Mouse (Mus musculus) testis, postnatal 10 days (tissue): ENCODE data around the gene Arrdc2.

Experiments used
- DNase-seq: peaks from one replicate; pipeline ENCODE4 v3.0.0; 2021; ENCODE audit warnings: low spot score

The Arrdc2 gene

GRCm38 (mm10) chr8:70807304-70807703 lies 32.2 kb downstream of the Arrdc2 start:
- DNase-seq, result no peak

- no peak for DNase-seq
Observed at GRCm38 (mm10) chr8:70806541-70806940, 33.0 kb downstream of the Arrdc2 start.

GRCm38 (mm10) chr8:70804481-70805206 lies 34.9 kb downstream of the Arrdc2 start, which contains the start of gene Mast3:
Gene Mast3, minus strand, starts transcription at chr8:70805054.
- peak; percentile 93 for DNase-seq

- peak; percentile 72 for DNase-seq
Observed at GRCm38 (mm10) chr8:70803761-70804480, 35.6 kb downstream of the Arrdc2 start.

- no peak for DNase-seq
Observed at GRCm38 (mm10) chr8:70802786-70803510, 36.6 kb downstream of the Arrdc2 start.

GRCm38 (mm10) chr8:70801830-70802229 lies 37.7 kb downstream of the Arrdc2 start:
- DNase-seq, result no peak

- DNase-seq, result no peak
Observed at GRCm38 (mm10) chr8:70801156-70801555, 38.4 kb downstream of the Arrdc2 start.

GRCm38 (mm10) chr8:70800648-70801047 lies 38.9 kb downstream of the Arrdc2 start:
- no peak for DNase-seq

GRCm38 (mm10) chr8:70798281-70798680 lies 41.2 kb downstream of the Arrdc2 start:
- no peak for DNase-seq

- peak; percentile 94 for DNase-seq
Observed at GRCm38 (mm10) chr8:70797081-70798070, 42.1 kb downstream of the Arrdc2 start.

GRCm38 (mm10) chr8:70796403-70797080 lies 43.0 kb downstream of the Arrdc2 start:
- DNase-seq, result no peak

- DNase-seq, result no peak
Observed at GRCm38 (mm10) chr8:70795370-70795769, 44.1 kb downstream of the Arrdc2 start.

GRCm38 (mm10) chr8:70794215-70794614 lies 45.3 kb downstream of the Arrdc2 start:
- no peak for DNase-seq

- DNase-seq, result peak; percentile 85
Observed at GRCm38 (mm10) chr8:70792700-70793099, 46.8 kb downstream of the Arrdc2 start.

- DNase-seq, result peak; percentile 99
Observed at GRCm38 (mm10) chr8:70791975-70792691, 47.4 kb downstream of the Arrdc2 start.

- no peak for DNase-seq
Observed at GRCm38 (mm10) chr8:70791294-70791701, 48.2 kb downstream of the Arrdc2 start.

GRCm38 (mm10) chr8:70790846-70791245 lies 48.7 kb downstream of the Arrdc2 start:
- DNase-seq, result no peak

GRCm38 (mm10) chr8:70789046-70789445 lies 50.5 kb downstream of the Arrdc2 start:
- no peak for DNase-seq

- DNase-seq, result peak; percentile 80
Observed at GRCm38 (mm10) chr8:70787941-70788667, 51.4 kb downstream of the Arrdc2 start.
